Mouse (Mus musculus) gastrocnemius, adult 18-20 months (tissue): ENCODE results near the gene Phf20. TPM values are rescaled to one million over a fixed set of nuclear protein-coding genes. Genes with fewer than 3 reads are reported as not detected.

ENCODE experiments used
- DNase-seq: peaks from one replicate; pipeline ENCODE4 v3.0.0; 2021; ENCODE audit warnings: low spot score
- total RNA-seq, 2 experiments: library from RNA; stranded (reverse); gene quantifications; 2 replicates each; pipeline ENCODE4 v1.2.3; 2021

The Phf20 gene
- total RNA-seq, 2 experiments from 2014 or later: 30.0 to 32.8 TPM

DNA sequence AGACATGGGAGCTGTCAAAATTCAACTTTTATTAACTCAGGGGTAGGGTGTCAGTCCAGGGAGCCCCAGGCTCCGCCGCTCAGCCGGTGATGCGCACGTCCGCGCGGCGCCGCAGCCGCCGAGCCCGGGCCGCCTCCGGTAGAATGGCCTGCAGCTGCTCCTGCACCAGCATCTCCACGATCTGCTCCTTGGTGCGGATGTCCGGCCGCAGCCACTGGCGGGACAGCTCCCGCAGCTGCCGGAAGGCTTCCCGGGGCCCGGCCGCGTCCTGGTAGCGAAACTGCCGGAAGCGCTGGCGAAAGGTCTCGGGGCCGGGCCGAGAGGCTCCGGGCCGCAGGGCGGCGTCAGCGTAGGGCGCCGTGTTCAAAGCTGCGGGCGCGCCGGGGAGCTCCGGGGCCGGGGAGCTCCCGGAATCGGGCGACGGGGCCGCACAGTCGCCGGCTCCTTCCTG lies 115.6 kb downstream of the Phf20 start:
- peak; percentile 51 for DNase-seq

DNA sequence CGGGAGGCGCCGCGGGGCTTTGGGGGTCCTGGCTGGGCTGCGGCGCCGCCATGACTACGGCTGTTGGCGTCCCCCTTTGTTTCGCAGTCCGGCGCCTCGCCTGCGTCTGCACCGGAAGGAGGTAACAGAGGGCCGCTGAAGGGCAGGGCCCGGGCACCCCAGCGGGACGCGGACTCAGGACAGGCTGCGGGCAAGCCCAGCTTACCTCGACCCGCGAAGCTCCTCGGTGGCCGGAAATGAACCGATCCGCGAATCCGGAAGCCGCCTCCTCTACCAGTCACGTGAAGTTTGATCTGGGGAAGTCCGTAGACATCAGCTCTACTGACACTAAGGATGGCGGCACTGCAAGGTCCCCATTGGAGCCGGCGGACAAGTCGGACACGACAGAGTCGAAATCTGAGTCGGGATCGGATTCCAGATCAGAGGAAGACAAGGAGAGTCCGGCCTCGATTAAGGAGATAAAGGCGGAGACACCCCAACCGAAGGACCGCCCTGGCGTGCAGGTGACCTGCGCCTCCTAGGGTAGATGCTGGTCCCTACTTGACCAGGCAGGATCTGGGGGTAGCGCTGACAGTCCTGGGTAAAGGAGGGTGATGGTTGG lies 116.1 kb downstream of the Phf20 start, which contains the start of the genes Cnbd2 and Scand1:
Gene Cnbd2 (plus strand): TSS at position 3 of the 601 bp plus-strand sequence.
Gene Scand1 (minus strand): TSS at position 408 of the 601 bp plus-strand sequence.
- DNase-seq: peak; percentile 83

- no peak for DNase-seq
Measured at GRCm38 (mm10) chr2:156313153-156313552, 116.9 kb downstream of the Phf20 start.

DNA sequence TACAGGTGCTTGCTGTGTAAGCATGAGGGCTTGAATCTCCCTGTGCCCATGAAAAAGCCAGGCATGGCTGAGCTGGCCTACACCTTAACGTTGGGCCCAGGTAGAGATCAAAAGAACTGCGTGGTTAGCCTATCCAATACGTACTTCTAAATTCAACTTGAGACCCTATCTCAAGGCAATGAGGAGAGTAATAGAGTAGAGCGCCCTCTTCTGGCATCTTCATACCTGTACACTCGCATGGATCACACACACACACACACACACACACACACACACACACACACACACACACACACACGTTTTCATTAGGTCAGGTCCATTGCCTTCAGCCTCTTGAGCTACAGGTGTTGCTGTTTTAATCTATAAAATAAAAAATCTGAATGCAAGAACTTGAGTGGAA lies 118.5 kb downstream of the Phf20 start:
- DNase-seq: no peak

DNA sequence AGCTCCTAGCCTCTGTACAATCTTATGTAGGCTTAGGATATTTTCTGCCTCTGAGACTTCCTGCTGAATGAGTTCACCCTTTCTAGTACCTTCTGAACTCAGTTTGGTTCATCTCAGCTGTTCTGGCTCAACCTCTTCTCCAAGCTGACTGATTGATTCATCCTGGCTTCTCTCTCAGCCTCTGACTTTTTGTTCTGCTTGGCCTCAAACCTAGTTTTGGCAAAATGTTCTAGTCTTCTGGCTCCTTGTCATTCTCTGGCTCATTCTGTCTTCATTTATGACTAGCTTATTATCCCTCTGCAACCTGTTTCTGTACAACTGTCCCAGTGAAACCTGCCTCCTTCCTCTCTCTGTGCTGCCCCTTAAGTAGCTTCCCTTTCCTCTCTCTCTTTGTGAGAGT lies 122.2 kb downstream of the Phf20 start:
- DNase-seq: no peak

GRCm38 (mm10) chr2:156321538-156321937 lies 125.3 kb downstream of the Phf20 start:
- no peak for DNase-seq

- peak; percentile 30 for DNase-seq
Measured at GRCm38 (mm10) chr2:156324116-156324588, 127.9 kb downstream of the Phf20 start.

GRCm38 (mm10) chr2:156324681-156325080 lies 128.4 kb downstream of the Phf20 start:
- DNase-seq: peak; percentile 16

- no peak for DNase-seq
Measured at GRCm38 (mm10) chr2:156330681-156331080, 134.4 kb downstream of the Phf20 start.

GRCm38 (mm10) chr2:156331446-156331965 lies 135.2 kb downstream of the Phf20 start:
- no peak for DNase-seq

- DNase-seq: no peak
Measured at GRCm38 (mm10) chr2:156340078-156340477, 143.8 kb downstream of the Phf20 start.

GRCm38 (mm10) chr2:156344775-156345532 lies 148.7 kb downstream of the Phf20 start:
- DNase-seq: peak; percentile 40

- DNase-seq: no peak
Measured at GRCm38 (mm10) chr2:156348812-156349211, 152.5 kb downstream of the Phf20 start.

DNA sequence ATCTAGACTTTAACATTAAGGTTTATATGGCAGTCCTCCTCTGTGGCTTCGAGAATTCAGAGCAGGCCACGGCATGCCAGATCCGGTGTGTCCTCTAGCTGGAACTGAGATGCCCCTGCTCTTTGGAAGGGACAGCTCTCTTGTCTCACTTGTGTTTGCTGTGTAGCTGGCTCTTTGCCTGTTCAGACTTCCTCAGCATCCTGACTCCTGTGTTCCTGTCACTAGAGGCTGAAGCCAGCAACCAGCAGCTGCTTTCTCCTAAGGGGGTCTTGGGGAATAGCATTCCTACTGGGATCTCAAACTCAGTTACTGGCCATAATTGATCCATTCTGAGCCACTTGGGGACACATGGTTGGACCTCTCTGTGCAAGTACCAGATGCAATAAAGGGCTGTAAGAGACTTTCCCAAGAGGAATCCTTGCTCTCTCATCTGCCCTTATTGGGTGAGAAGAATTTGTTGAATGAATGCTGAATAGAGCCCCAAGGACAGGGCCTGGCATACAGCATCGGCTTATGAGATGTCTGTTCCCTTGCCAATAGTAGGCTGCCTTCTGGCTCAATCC lies 153.1 kb downstream of the Phf20 start:
- DNase-seq: no peak

- no peak for DNase-seq
Measured at GRCm38 (mm10) chr2:156351243-156351642, 155.0 kb downstream of the Phf20 start.

- DNase-seq: no peak
Measured at GRCm38 (mm10) chr2:156352413-156353165, 156.3 kb downstream of the Phf20 start.

DNA sequence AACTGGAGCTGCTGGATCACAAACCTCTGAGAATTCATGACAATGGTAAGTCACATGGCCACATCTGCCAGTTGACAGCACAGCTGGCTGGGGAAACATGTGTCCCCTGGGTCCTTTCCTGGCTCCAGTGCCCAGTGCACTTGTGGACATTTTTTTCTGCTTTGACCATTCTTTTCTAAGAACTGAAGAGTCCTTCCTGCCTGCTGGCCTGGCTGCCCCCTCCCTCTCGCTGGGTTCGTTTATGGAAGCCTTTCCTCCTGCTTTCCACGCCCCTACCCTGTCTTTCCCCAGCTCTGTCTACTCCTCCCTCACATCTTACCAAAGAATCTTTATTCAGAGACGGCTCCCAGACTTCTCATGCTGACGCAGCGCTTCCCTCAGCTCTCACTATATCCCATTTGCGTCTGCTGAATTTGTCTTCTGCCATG lies 157.0 kb downstream of the Phf20 start:
- peak; percentile 16 for DNase-seq

DNA sequence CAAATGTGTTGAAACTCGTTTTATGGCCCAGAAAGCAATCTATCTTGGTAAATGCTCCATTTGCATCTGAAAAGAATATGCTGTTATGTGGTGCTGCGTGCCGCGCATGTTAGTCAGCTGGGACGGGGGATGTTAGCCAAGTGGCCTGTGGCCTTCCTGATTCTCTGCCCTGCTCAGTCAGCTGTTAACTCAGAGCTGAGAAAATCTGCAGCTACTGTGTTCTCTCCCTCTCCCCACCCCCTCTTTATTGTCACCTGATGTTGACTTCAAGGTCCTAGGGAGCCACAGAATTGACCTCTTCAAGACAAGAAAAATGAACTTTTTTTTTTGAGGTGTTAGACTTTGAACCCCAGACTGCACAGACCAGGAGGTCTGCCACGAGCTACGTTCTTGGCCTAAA lies 159.8 kb downstream of the Phf20 start:
- DNase-seq: no peak
